Mouse (Mus musculus) kidney, adult 2 months (tissue): Measurements from ENCODE around the gene Prkcg.

ENCODE experiments used
- CTCF ChIP-seq: fragments of 200-500 bp; conservative IDR thresholded peaks from 2 replicates; pipeline ENCODE4 v1.5.1; 2011; ENCODE audit warnings: low read depth, mild to moderate bottlenecking, control low read depth, low read length, moderate library complexity, mixed read lengths; ENCODE audit not compliant: insufficient read depth, insufficient read length
- POLR2A ChIP-seq: fragments of 200-500 bp; IDR thresholded peaks from one replicate; pipeline ENCODE4 v1.6.1; 2011; ENCODE audit warnings: low read depth, low read length, control low read depth

DNA sequence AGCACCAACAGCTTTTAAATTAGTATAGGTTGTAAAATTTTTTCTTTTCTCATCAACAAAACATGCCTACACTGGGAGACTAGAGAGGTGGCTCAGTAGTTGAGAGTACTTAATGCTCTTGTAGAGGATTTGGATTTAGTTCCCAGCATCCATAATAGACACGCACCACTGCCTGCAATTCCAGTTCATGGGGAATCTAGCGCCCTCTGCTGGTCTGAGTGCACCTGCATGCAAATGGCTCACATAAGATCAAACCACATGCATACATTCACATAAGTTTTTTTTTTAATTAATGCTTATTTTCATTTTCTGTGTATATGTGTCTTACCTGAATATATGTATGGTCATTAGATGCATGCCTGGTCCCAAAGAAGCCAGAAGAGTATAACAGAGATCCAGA lies 26.2 kb upstream of the Prkcg start:
- TF ChIP-seq CTCF (peak; percentile 68), POLR2A (no peak)
